Mouse (Mus musculus) heart, postnatal 0 days (tissue): Measurements from ENCODE around the gene Gm21992. TPM values are rescaled to one million over a fixed set of nuclear protein-coding genes. Genes with fewer than 3 reads are reported as not detected.
A peak's percentile ranks its signal among the peaks of the same experiment; 100 is the strongest.

ENCODE experiments used
- ATAC-seq: fragments of 200-750 bp; cut with Nextera tagmentation; 2 replicates; pipeline ENCODE4 v1.8.0; 2017; ENCODE audit warnings: low read depth, moderate number of reproducible peaks, moderate library complexity; ENCODE audit not compliant: insufficient read depth
- DNase-seq: peaks from one replicate; pipeline ENCODE4 v3.0.0-alpha.2; 2016; ENCODE audit warnings: low spot score
- H3K27ac ChIP-seq: fragments of 300-500 bp; sonication (generic); 2 replicates; pipeline ENCODE4 v1.5.1; 2014; ENCODE audit warnings: low read depth, mild to moderate bottlenecking
- H3K27me3 ChIP-seq: fragments of 300-500 bp; sonication (generic); 2 replicates; pipeline ENCODE4 v1.6.1; 2014; ENCODE audit warnings: low read length, mixed read lengths; ENCODE audit not compliant: control insufficient read depth, insufficient read depth
- H3K36me3 ChIP-seq: fragments of 300-500 bp; sonication (generic); replicated peaks from 2 replicates; pipeline ENCODE4 v1.6.1; 2014; ENCODE audit warnings: low read length, mixed read lengths; ENCODE audit not compliant: control insufficient read depth, insufficient read depth
- H3K4me1 ChIP-seq: fragments of 300-500 bp; sonication (generic); 2 replicates; pipeline ENCODE4 v1.6.1; 2014; ENCODE audit warnings: antibody characterized with exemption; ENCODE audit not compliant: control insufficient read depth, insufficient read depth
- H3K4me2 ChIP-seq: fragments of 300-500 bp; sonication (generic); 2 replicates; pipeline ENCODE4 v1.6.1; 2014; ENCODE audit warnings: low read depth, mild to moderate bottlenecking, low read length, moderate library complexity
- H3K4me3 ChIP-seq: fragments of 300-500 bp; sonication (generic); 2 replicates; pipeline ENCODE4 v1.5.1; 2014; ENCODE audit warnings: low read depth, low read length
- H3K9ac ChIP-seq: fragments of 300-500 bp; sonication (generic); replicated peaks from 2 replicates; pipeline ENCODE4 v1.6.1; 2014; ENCODE audit warnings: low read depth, low read length, mixed read lengths
- H3K9me3 ChIP-seq: fragments of 300-500 bp; sonication (generic); replicated peaks from 2 replicates; pipeline ENCODE4 v1.6.1; 2016; ENCODE audit warnings: low read length; ENCODE audit not compliant: control insufficient read depth
- CTCF ChIP-seq: IDR thresholded peaks from 2 replicates; pipeline ENCODE4 v1.5.1; 2016; ENCODE audit warnings: antibody characterized with exemption, control low read depth, low read depth
- EP300 ChIP-seq: IDR thresholded peaks from 2 replicates; pipeline ENCODE4 v1.6.1; 2016; ENCODE audit warnings: antibody characterized with exemption, low read depth
- WGBS: fragments of 180-500 bp; shearing (Covaris S2); extraction: QIAGEN DNeasy Blood & Tissue Kit; methylation state at CpG from one replicate; pipeline ENCODE4 v1.1.7; 2014; 5-methylcytosine and 5-hydroxymethylcytosine counted together
- polyA plus RNA-seq: library from polyadenylated mRNA; unstranded; fragments of >200 nt; fragmentation: Nextera tagmentation; extraction: Ambion mirVana; gene quantifications from 2 replicates; pipeline ENCODE4 v1.2.1, GENCODE M21; 2015
- total RNA-seq: library from RNA; depleted of rRNA; stranded (reverse); fragments of >200 nt; gene quantifications from 2 replicates; pipeline ENCODE4 v1.2.3, GENCODE M21; 2014; ENCODE audit warnings: low replicate concordance

Gene Gm21992
- total and polyA plus RNA-seq, 2 experiments from 2014 or later, result 12.4 to 17.6 TPM

DNA sequence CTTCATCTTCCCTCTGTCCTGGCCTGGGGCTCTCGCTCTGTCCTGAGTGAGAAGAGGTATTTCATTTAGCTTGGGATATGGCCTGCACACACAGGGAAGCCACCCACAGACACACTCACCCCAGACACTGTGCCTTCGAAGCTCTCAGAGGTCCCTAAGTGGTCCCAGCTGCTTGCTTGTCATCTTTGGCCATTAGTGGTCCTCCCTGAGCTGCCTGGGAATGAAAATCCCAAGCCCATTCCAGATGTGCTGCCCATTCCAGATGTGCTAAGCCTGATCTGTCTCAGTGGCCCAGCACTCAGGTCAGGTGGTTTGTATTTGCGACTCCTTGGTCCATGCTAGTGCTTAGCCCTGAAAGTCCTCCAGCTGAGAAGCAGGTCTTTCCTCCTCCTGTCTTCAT, 97.5 kb downstream of the Gm21992 start:
- no peak overlapping the region for H3K4me2 ChIP-seq
- no peaks in the 10 kb centered on the region for H3K9me3 ChIP-seq
- H3K9ac ChIP-seq, result no peak overlapping the region
- DNase-seq (no peak), ATAC-seq (no peak)
- TF ChIP-seq EP300, result no peak
- no peak for TF ChIP-seq CTCF
- peaks cover 12% of the 10 kb centered on the region; the same call in 1 of the 2 replicates for H3K4me1 ChIP-seq
- no peak overlapping the region for H3K27ac ChIP-seq
- peaks cover 83% of the 10 kb centered on the region for H3K27me3 ChIP-seq
- WGBS, result 59% methylated on average over 3 of the region's 3 CpGs
- H3K36me3 ChIP-seq, result no peaks in the 10 kb centered on the region
- H3K4me3 ChIP-seq, result no peak overlapping the region

DNA sequence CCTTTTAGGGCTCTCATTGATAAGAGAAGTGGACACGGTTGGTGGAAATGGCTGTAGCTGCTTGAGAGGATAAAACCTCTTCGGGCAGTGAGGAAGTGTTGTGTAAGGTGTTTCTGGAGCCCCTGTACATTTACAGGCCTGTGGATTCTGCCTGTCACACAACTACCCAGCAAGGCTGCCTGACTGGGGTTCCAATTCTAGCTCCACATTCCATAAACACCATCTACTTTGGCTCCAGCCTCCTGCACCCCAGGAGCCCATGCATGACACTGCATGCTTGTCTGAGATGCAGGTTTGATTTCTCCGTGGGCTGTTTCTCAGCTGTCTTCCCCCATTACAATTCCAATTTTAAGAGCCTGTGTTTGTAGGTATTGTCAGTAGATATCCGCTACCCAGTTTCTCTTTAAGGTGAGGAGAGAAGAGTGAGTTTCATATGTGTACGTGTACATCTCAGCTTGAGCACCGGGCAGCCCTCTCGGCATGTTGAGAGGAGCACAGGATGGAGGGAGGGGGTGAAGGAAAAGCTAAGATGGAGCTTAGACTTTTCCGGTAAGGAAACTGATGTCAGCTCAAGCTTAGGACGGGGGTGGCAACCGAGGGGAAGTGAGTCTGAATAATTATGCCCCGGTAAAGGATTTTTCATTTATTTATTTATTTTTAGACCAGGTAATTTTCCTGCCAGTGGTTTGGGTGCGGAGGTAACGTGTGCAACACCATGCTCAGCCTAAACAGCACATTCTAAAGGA, 98.5 kb downstream of the Gm21992 start:
- H3K27me3 ChIP-seq, result peaks cover 81% of the 10 kb centered on the region
- H3K9ac ChIP-seq, result no peak overlapping the region
- H3K4me2 ChIP-seq, result peak overlapping the region; percentile 94
- no peak for DNase-seq
- H3K36me3 ChIP-seq, result no peaks in the 10 kb centered on the region
- H3K9me3 ChIP-seq, result no peaks in the 10 kb centered on the region
- no peak for TF ChIP-seq CTCF
- TF ChIP-seq EP300, result no peak
- H3K4me3 ChIP-seq, result peak overlapping the region; percentile 53
- WGBS, result 34% methylated on average over 13 of the region's 13 CpGs
- no peak overlapping the region for H3K27ac ChIP-seq
- ATAC-seq, result no peak
- peaks cover 12% of the 10 kb centered on the region; the same call in 1 of the 2 replicates for H3K4me1 ChIP-seq

DNA sequence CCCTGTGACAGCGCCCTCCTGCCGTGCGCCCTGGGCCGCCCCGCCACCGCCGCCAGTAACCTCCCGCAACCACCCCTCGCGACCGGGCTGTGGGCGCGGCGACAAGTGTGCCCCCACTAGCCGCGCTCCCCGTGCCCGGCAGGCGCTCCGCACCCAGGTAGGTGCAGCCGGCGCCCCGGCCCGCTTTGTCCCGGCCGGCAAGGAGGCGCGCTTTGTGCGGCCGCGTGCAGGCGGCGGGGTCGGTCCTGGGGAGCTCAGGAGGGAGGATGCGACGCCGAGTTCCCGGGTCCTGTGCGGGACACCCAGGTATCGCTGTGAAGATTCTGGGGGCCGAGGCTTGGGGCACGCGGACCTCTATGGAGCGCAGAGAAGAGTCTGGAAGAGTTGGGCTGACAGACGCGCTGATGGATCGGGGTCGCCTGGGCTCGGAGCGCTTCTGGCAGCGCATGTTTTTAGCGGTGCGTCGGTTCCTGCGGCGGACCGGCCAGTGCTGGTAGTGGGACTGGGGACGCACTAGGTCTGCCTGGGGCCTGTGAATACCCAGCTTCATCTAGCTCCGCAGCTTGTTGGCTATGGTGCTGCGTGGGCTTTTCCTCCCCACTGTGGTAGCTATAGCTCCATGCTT, 99.1 kb downstream of the Gm21992 start:
- DNase-seq, result no peak
- ATAC-seq, result no peak

DNA sequence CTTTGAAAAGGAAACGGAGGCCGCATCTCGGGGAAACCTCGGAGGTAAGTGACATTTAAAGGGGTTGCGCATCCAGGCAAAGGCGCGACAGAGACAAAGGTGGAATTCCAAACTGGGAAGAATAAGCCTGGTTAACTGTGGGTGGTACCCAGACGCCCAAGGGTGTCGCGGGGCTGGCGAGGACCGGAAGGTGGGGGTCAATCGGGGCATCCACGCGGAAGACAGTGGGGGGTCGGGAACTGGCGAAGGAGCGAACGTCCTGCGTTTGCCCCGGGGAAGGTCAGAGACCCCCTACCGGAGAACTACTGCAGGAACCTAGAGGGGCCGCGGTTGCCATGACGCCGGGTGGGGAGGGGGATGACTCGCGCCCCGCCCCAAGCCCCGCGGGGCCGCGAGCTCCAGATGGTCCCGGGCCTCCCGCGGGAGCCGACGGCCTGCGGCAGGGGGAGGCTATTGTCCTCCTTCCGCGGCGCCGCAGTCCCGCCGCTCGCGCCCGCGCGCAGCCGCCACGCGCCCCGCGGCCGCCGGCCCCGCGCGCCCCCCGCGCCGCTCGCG, 99.7 kb downstream of the Gm21992 start:
- ATAC-seq, result peak; percentile 27; the same call in 1 of the 2 replicates
- Histone ChIP-seq H3K27me3 (peaks cover 70% of the 10 kb centered on the region), H3K36me3 (no peaks in the 10 kb centered on the region), H3K4me2 (peak overlapping the region; percentile 94), H3K27ac (no peak overlapping the region), H3K4me3 (peak overlapping the region; percentile 53), H3K9ac (no peak overlapping the region), H3K4me1 (peaks cover 12% of the 10 kb centered on the region; the same call in 1 of the 2 replicates), H3K9me3 (no peaks in the 10 kb centered on the region)
- no peak for DNase-seq
- no peak for TF ChIP-seq CTCF
- no peak for TF ChIP-seq EP300
- WGBS, result 2% methylated on average over 44 of the region's 65 CpGs

More for the DNA sequence above, 99.1 kb downstream of the Gm21992 start:
- Histone ChIP-seq H3K27me3 (peaks cover 75% of the 10 kb centered on the region), H3K27ac (no peak overlapping the region), H3K36me3 (no peaks in the 10 kb centered on the region), H3K4me3 (peak overlapping the region; percentile 53), H3K9me3 (no peaks in the 10 kb centered on the region), H3K9ac (no peak overlapping the region), H3K4me2 (peak overlapping the region; percentile 94), H3K4me1 (peaks cover 12% of the 10 kb centered on the region; the same call in 1 of the 2 replicates)
- no peak for TF ChIP-seq EP300
- TF ChIP-seq CTCF, result no peak
- WGBS, result under 1% methylated on average over 59 of the region's 60 CpGs

DNA sequence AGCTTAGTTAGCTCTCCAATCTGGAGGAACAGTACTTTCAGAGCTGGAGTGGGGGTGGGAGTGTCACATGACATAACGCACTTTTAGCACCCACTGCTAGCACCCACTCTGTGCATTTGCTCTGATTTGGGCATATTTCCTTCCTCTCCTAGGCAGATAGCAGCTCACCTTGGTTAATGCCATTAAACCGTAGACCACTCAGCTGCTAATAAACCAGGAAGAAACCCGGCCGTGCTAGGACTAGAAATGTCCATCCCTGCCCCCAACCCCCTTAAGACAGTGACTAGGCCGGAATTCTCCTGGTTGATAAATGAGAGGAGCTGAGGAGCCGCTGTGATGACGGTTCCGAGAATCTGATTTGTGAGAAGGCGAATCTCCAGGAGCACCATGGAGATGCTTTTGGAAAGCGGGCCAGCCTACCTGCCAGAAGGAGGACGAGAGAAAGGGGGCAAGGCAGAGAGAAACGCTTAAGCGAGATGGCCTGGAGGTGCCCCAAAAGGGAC, 100.3 kb downstream of the Gm21992 start, which contains the start of gene Sptbn2:
Sptbn2 (plus strand) TSS at position 70 of the 503 bp plus-strand sequence.
- no peak within 1 kb of the TSS for H3K9ac ChIP-seq
- WGBS, result 16% methylated on average over 13 of the region's 13 CpGs
- TF ChIP-seq EP300, result no peak
- no peak for TF ChIP-seq CTCF
- H3K4me3 ChIP-seq, result peak within 1 kb of the TSS; percentile 53
- H3K27ac ChIP-seq, result no peak within 1 kb of the TSS
- H3K4me1 ChIP-seq, result peaks cover 12% of the 10 kb centered on the region; the same call in 1 of the 2 replicates
- H3K36me3 ChIP-seq, result no peaks in the 10 kb centered on the region
- peak within 1 kb of the TSS; percentile 94 for H3K4me2 ChIP-seq
- no peaks in the 10 kb centered on the region for H3K9me3 ChIP-seq
- DNase-seq, result no peak
- no peak for ATAC-seq
- peaks cover 69% of the 10 kb centered on the region for H3K27me3 ChIP-seq
